Mouse (Mus musculus): Measurements from ENCODE around the gene Gm21103. TPM values are rescaled to one million over a fixed set of nuclear protein-coding genes. Genes with fewer than 3 reads are reported as not detected.
"Not testable (repeated sequence)": the region's sequence is repeated elsewhere in the genome, so short reads cannot be mapped to it uniquely, and the experiment has no call there.

The Gm21103 gene
- polyA plus RNA-seq (2015; fragmentation: Nextera tagmentation; extraction: Ambion mirVana), result not detected in 2 replicates

DNA sequence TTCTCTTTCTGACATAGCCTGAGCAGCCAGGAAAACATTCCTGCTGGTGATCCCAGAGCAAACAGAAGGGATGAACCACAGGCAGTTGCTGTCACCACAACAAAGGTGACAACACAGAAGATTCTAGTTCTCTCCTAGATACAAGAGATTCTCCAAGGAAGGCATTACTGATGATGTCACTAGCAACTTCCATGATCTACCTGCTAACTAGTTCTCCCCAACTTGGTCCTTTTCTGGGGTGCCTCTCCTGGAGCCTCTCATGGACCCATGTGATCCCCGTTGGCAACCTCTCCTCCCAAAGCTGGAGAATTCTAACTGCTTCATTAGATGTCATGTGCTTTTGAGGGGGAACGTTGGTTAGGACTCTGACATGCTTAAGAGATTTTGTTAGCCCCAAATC, at the start of gene Gm21103:
Gm21103 (minus strand) TSS at position 101 of the 400 bp plus-strand sequence.
- WGBS, result 84% methylated on average over 2 of the region's 2 CpGs
- not testable (repeated sequence) for H3K9ac ChIP-seq (replicated peaks)

GRCm38 (mm10) chr14:6343578-6343977, 38.9 kb upstream of the Gm21103 start, which contains the start of gene Gm3618:
Gm3618 (minus strand) TSS chr14:6343678.
- H3K27ac ChIP-seq (replicated peaks); H3K9ac ChIP-seq (replicated peaks): not testable (repeated sequence)
- no CpG with 5 or more reads among the region's 10 CpGs for WGBS

More for the DNA sequence above, at the start of gene Gm21103:
- not testable (repeated sequence) for H3K9me3 ChIP-seq; ATAC-seq (replicated peaks); H3K4me3 ChIP-seq; H3K27ac ChIP-seq (replicated peaks); H3K36me3 ChIP-seq; H3K4me1 ChIP-seq; H3K27me3 ChIP-seq; H3K4me2 ChIP-seq (replicated peaks)

GRCm38 (mm10) chr14:6286931-6287715, 17.5 kb downstream of the Gm21103 start, which contains the start of gene Gm3411:
Gm3411 (minus strand) TSS chr14:6287250.
- not testable (repeated sequence) for H3K27ac ChIP-seq (replicated peaks); ATAC-seq (replicated peaks); H3K9me3 ChIP-seq; H3K4me1 ChIP-seq; H3K36me3 ChIP-seq; H3K27me3 ChIP-seq
- Histone ChIP-seq H3K9ac (replicated peaks) (peak within 1 kb of the TSS; percentile 73), H3K4me2 (replicated peaks) (peak within 1 kb of the TSS; percentile 68), H3K4me3 (peak within 1 kb of the TSS; percentile 60)
- WGBS, result under 1% methylated on average over 57 of the region's 57 CpGs

More at GRCm38 (mm10) chr14:6343578-6343977, 38.9 kb upstream of the Gm21103 start, which contains the start of gene Gm3618:
- H3K27me3 ChIP-seq; ATAC-seq (replicated peaks); H3K4me2 ChIP-seq (replicated peaks); H3K4me1 ChIP-seq; H3K9me3 ChIP-seq; H3K4me3 ChIP-seq; H3K36me3 ChIP-seq: not testable (repeated sequence)

Other genes with a start within 250 kb of the Gm21103 start
- gene Gm6337, start 246.6 kb downstream of the Gm21103 start, polyA plus RNA-seq (2015; fragmentation: Nextera tagmentation; extraction: Ambion mirVana), result not detected in 2 replicates
- gene Gm8206, start 210.9 kb downstream of the Gm21103 start, polyA plus RNA-seq (2015; fragmentation: Nextera tagmentation; extraction: Ambion mirVana), result 2.9 and 3.7 TPM in 2 replicates
- 2.4 and 2.9 TPM in 2 replicates for gene Gm3468, start 196.2 kb downstream of the Gm21103 start, polyA plus RNA-seq (2015; fragmentation: Nextera tagmentation; extraction: Ambion mirVana)
- gene Gm3476, start 179.0 kb downstream of the Gm21103 start, polyA plus RNA-seq (2015; fragmentation: Nextera tagmentation; extraction: Ambion mirVana), result not detected in 2 replicates
- gene Gm21560, start 85.6 kb downstream of the Gm21103 start, polyA plus RNA-seq (2015; fragmentation: Nextera tagmentation; extraction: Ambion mirVana), result not detected in 2 replicates
- gene Gm3411, start 17.6 kb downstream of the Gm21103 start, polyA plus RNA-seq (2015; fragmentation: Nextera tagmentation; extraction: Ambion mirVana), result 5.4 and 5.5 TPM in 2 replicates
- gene Gm3618, start 38.8 kb upstream of the Gm21103 start, polyA plus RNA-seq (2015; fragmentation: Nextera tagmentation; extraction: Ambion mirVana), result not detected in 2 replicates
- not detected in 2 replicates for gene Gm16440, start 85.5 kb upstream of the Gm21103 start, polyA plus RNA-seq (2015; fragmentation: Nextera tagmentation; extraction: Ambion mirVana)
- gene Gm3591, start 107.6 kb upstream of the Gm21103 start, polyA plus RNA-seq (2015; fragmentation: Nextera tagmentation; extraction: Ambion mirVana), result 3.5 and 4.5 TPM in 2 replicates
- gene Gm3594, start 139.8 kb upstream of the Gm21103 start, polyA plus RNA-seq (2015; fragmentation: Nextera tagmentation; extraction: Ambion mirVana), result not detected in 2 replicates
- gene Gm8356, start 232.4 kb upstream of the Gm21103 start, polyA plus RNA-seq (2015; fragmentation: Nextera tagmentation; extraction: Ambion mirVana), result not detected in 2 replicates